Mouse (Mus musculus) cerebellum, postnatal 14 days (tissue): ENCODE results near the gene Tldc2.

Experiments
- DNase-seq, 2 experiments: peaks; one replicate each; pipeline ENCODE4 v3.0.0; 2021; ENCODE audit warnings: mixed read lengths in 2 of 2

Tldc2 gene

DNA sequence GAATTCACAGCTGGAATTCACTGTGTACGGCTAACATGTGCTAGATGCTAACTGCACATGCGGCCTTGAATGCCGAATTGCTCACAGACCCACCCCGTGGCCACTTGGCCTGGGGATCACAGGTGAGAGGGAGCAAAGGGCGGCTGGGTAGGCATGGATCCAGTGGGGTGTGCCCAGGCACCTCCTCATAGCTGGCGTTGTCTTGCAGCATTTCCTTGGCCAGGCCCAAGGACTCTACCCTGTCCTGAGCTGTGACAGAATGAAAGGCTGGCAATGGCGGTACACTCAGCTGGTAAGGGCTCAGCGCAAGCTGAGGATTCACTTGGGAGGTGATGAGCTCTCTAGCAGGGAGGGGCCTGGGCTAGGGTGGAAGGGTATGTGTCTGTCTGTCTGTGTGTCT is at the start of gene Tldc2:
Gene Tldc2 (plus strand): TSS at position 260 of the 400 bp plus-strand sequence.
- DNase-seq: peak in 1 of 2 experiments; percentile 11

DNA sequence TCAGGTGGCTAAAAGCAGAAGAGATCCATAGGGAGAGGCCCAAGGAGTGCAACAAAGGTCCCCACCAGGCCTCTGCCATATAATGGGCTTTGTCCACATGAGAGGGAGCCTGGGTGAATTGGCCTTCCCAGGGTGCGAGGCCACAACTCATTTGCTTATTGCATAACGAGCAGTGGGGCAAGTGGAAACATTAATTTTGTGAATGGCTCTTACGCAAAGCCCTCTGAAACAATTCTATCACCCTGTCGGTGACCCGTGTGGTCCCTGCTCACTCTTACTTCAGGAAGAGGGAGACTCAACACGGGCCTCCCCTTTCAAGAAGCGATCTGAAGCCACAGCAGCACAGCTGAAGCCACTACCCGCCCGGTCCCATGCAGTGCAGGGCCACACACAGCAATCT is 49.6 kb upstream of the Tldc2 start:
- DNase-seq: no peak

DNA sequence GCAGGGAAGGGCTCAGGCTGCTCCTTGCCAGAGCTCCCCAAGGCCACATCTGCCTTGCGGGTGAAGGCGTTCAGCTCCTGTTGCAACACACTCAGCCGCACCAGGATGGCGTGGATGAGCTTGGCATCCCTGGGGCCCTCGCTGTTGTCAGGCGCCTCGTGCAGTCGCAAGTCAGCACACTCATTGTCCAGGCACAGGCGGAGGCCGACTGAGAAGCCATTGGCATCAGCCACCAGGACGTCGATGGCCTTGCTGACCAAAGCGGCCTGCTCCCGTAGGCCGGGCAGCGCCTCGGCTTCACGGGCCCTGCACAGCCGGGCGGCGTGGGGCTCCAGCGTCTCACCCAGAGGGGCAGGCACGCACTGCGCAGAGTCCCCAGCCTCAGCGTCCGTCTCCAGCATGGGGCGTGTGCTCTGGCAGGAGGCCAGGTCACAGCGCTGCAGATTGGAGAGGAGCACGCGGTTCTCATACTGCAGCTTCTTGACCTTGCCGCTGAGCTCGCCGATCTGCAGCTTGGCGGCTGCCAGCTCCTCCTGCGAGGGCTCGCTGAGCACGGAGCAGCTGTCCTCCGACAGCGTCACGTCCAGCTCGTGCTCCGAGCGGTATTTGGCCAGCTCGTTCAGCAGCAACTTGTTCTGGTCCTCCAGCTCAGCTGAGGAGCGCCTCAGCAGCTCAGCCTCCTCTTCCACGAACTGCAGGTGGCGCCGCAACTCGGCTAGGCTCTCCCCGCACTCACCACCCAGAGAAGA is 46.8 kb upstream of the Tldc2 start:
- peak; percentile 73 to 74 for DNase-seq

GRCm38 (mm10) chr2:157040649-157041046 is 46.2 kb upstream of the Tldc2 start:
- no peak for DNase-seq

DNA sequence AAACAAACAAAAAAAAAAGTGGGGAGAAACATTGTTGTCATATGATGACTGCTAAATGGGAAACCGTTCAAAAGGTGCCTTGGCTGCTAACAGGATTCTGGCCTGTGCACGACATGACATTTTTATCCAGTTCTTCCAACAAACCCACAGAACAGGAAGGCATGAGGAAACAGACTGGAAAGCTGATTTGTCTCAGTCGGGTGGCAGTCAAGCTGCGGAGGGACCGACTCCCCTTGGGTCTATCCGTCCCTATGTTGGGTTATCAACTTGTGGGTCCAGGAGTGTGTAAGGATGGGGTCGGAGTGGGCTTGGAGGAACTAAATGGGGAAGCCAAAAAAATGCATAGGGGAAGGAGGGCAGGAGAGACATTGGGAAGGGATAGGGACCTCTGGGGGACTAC is 45.4 kb upstream of the Tldc2 start:
- no peak for DNase-seq

DNA sequence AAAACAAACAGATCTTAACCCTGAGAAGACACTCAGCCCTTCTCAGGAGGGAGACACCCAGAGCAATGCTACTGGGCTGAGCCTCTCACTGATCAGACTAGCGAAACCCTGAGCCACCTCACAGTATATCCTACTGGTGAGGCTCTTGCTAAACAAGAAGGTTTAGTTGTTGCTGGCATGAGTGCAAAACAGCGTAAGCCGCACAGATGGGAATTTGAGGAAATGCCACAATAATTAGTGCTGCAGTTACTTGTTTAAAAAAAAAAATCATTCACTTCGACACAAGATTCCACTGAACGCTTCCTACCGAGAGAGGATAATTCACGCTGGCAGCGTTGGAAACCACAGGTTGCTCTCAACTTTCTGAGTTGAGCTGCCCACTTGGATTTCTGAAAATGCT is 43.3 kb upstream of the Tldc2 start:
- no peak for DNase-seq

DNA sequence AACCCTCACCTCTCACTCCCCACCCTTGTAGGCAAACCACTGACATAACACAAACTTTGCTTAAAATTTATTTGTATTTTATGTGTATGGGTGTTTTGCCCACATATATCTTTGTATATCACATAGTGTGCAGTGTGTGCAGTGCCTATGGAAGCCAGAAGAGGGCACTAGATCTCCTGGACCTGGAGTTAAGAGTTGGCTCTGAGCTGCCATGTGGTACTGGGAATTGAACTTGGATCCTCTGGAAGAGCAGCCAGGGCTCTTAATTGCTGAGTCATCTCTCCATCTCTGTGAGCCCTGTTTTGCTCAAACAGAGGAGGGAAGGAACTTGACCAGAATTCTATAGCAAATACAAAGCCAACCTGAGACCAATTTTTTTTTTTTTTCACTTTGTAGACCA is 42.9 kb upstream of the Tldc2 start:
- DNase-seq: no peak

- no peak for DNase-seq
These were observed 40.9 kb upstream of the Tldc2 start for GRCm38 (mm10) chr2:157045932-157046331.

- peak; percentile 48 to 52 for DNase-seq
These were observed 39.9 kb upstream of the Tldc2 start for GRCm38 (mm10) chr2:157046956-157047355.

DNA sequence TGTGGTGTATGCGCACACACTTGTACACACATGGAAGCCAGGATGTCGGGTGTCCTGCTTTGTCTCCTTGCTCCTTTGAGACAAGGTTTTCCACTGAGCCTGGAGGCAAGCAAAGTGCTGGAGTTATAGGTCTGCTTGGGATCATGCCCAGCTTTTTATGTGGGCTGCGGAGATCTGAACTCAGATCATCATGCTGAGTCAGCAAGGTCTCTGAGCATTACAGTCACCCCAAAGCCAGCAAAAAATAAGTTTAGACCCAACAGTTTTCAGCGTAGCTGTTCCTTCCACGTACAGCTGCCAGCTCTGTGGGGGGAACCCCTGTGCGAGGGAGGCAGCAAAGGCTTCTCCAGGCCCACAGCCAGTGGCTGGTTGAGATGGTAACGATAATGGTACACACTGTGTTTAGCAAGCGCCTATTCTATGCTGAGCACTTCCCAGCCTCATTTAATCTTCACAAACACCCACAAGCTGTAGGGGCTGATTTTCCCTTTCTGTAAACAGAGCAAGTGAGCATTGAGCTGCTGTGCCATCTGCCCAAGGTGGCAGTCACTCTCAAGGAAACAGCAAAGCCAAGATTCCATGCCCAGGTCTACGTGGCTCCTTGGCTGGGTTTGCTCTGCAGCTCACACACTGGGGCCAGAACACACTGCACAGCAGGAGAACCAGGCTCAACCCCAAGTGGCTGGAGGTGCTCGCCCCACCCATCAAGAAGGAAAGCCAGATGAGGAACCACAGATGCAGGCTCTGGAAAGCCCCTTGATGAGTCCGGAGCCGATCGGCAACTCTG is 38.3 kb upstream of the Tldc2 start:
- peak; percentile 69 to 78 for DNase-seq

- peak; percentile 65 to 79 for DNase-seq
These were observed 37.0 kb upstream of the Tldc2 start for GRCm38 (mm10) chr2:157049831-157050243.

- DNase-seq: no peak
These were observed 34.4 kb upstream of the Tldc2 start for GRCm38 (mm10) chr2:157052448-157052847.

GRCm38 (mm10) chr2:157053124-157053523 is 33.7 kb upstream of the Tldc2 start:
- DNase-seq: no peak

DNA sequence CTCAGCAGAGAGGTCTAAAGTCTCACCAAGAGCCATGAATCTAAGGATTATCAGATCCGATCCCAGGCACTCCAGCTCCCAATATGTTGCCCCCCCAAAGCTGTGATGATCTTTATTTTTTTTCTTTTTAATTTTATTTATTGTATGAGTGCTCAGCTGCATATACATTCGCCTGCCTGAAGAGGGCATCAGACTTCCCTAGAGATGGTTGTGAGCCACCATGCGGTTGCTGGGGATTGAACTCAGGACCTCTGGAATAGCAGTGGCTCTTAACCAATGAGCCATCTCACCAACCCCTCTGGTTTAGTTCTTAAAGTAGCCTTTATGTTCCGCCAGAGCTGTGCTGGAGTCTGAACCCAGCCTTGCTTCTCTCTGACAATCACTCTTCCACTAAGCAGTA is 33.1 kb upstream of the Tldc2 start:
- DNase-seq: no peak

DNA sequence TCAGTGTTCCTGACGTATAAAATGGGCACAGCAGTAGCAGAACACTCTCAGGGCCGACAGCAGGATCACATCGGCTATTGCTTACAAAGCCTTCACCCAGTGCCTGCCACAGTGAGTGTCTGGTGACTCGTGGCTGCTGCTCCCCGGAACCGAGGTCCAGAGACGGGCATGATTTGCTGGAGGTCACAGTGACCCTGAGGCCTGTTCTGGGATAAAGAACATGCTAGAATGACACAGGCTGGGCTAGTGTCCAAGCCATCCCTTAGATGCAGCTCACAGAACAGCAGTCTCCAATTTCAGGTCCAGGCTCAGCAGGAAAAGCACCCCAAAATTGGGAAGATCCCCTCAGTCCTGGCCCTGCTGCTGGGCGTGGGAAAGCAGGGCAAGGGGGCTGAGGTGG is 32.6 kb upstream of the Tldc2 start:
- DNase-seq: peak; percentile 51 to 56

DNA sequence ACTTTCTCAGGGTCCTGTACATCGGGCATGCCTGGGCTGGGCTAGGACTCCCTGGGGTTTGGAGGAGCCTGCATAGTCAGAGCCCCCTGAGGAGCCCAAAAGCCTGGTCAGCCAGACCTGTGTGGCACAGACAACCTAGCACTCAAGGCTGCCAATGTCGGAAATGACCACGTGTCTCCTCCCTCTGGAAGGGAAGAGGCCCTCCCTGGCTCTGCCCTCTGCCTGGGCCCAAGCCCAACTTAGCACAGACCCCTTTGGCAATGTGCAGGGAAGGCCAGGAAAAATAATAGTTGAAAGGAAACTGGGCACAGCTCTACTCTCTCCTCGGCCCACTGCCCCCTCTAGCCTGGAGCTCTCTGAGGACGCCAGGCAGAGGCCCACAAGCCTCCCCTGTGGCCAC is 32.0 kb upstream of the Tldc2 start:
- peak; percentile 79 to 83 for DNase-seq

DNA sequence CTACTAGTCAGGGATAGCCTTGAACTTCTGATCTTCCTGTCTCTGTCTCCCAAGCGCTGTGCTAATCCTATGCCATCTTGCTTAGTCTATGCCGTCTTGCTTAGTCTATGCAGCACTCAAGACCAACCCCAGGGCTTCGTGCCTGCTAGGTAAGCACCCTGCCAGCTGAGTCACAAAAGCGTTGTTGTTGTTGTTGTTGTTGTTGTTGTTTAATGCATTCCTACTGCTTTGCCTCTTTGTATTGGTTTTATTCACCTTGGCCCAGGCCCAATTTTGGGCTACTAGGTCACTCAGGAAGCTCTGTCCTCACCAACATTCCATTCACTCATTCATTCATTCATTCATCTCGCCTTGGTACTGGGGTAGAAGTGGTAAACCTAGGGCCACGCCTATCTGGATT is 31.1 kb upstream of the Tldc2 start:
- DNase-seq: no peak

- DNase-seq: no peak
These were observed 29.7 kb upstream of the Tldc2 start for GRCm38 (mm10) chr2:157057186-157057585.

- no peak for DNase-seq
These were observed 29.1 kb upstream of the Tldc2 start for GRCm38 (mm10) chr2:157057758-157058157.

DNA sequence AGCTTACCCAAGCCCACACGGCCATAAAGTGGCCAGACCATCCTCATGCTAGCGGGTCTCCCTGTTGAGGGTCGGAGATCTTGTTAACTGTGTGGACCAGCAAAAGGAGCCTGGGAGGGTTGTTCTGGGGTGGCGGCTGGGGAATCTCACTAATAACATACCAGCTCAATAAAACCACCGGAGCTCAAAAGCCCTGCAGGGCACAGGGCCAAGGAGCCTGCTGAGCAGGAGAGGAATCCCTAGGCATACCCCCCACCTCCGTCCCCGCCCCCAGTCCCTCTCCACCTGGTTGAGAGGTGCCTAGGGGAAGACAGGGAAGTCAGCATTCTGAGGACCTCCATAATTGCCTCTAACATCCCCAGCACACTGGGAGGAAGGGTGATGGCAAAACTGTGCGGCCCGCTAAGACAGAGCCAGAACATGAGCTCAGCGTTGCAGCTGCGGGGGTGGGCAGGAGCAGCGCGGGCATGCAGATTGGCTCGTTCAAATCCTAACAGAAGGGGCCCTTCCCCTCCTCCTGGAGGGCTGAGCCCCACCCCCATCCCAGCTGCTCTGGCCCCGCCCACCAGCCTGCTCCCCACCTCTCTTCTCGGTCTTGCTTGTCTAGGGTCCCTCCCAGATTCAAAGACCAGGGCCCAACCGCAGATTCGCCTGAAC is 28.4 kb upstream of the Tldc2 start:
- DNase-seq: peak; percentile 80 to 88

GRCm38 (mm10) chr2:157059166-157059565 is 27.7 kb upstream of the Tldc2 start:
- peak in 1 of 2 experiments; percentile 45 for DNase-seq

DNA sequence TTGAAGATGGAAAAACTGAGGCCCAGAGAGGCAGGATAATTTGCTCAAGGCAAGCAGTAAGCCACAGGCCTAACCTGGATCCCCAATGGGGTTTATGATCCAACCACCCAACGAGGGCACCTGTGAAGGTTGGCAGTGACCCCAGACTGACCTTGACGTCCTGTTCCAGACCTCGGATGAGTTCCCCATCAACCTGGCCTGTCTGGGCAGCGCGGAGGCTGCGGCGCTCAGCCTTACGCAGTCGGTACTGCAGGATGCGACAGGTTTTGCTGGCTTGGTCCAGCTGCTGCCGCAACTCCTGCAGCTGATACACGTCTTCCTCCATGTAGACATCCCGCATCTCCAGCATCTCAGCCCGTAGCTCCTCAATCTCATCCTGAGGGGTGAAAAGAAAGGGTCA is 26.8 kb upstream of the Tldc2 start:
- DNase-seq: peak; percentile 58 to 62

GRCm38 (mm10) chr2:157060557-157061305 is 26.1 kb upstream of the Tldc2 start:
- DNase-seq: peak; percentile 69 to 80
